Mouse (Mus musculus) ovary, postnatal 36 days (tissue): ENCODE data around the gene Stra6l.

Experiments
- DNase-seq: peaks from one replicate; pipeline ENCODE4 v3.0.0; 2022; ENCODE audit warnings: low spot score, mixed read lengths

The Stra6l gene

DNA sequence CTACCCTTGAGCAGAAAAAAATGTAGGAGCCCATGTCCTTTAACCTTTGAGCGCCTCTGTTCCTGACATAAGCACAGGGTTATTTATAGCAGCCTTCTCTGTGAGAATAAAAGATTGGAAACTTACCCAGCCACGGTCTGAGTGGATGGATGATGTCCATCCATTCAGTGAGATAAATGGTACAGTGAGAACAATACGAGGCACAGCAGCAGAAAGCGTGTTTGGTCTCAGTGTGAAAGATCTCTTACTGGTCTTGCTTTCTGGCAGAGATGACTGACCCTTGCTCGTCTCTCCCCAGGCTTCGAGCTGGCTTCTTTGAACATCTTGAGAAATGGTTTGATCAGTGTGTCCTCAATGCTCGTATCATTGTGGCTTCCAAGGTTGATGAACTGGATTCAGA lies 68.6 kb downstream of the Stra6l start:
- no peak for DNase-seq

DNA sequence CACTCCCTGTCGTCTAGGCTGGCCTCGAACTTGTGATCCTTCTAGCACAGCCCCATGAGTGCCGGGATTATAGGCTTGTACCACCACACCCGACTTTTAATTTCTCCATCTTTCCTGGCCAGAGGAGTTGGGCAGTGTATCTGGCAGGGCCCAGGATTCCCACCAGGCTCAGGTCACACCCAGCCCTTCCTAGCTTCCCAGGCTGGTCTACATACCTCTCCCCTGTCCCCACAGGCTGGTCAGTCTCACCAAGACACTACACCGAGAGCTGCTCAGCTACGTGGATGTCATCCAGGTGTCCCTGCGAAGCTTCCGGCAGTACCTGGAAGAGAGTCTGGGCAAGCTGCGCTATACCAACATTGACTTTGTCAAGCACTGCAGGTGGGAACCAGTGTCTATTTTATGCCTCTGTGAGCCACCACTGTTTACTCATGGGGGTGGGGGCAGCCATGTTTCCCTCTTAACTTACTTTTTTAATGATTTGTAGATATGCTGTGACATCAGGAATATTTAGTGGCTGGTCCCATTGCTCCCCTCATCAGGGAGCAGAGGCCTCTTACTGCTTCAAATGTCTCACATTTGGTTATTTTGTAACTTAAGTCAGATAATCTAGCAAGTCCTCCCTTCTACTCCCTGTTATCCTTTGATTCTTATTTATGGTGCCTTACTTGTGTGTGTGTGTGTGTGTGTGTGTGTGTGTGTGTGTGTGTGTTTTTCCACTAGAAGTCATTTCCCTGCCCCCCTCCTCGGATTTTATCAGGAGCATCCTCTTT lies 73.4 kb downstream of the Stra6l start:
- DNase-seq = no peak

GRCm38 (mm10) chr4:45924011-45924410 lies 75.5 kb downstream of the Stra6l start:
- no peak for DNase-seq

DNA sequence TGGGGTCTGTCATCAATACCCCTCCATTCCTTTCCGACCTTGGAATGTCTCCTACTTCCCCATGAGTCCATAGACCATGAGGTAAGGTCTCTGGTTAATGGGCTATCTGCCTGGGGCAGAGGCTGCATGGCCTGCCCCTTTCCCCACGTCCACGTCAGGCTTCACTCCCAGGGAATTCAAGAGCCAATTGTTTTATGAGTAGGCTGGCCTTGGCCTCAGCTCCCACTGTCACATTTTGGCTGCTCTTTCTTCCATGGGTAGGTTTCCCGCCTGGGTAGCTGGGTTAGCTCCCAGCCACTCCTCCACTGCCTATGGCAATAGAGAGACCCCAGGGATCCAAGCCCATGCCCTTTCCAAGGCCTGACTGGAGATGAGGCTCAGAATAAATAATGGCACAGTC lies 80.1 kb downstream of the Stra6l start:
- no peak for DNase-seq
